Mouse (Mus musculus) cerebellum, postnatal 14 days (tissue): ENCODE results near the gene Ifrd1.
A peak's percentile ranks its signal among the peaks of the same experiment; 100 is the strongest.
"Not testable (repeated sequence)": the region's sequence is repeated elsewhere in the genome, so short reads cannot be mapped to it uniquely, and the experiment has no call there.

Source experiments
- DNase-seq, 2 experiments: peaks; one replicate each; pipeline ENCODE4 v3.0.0; 2021; ENCODE audit warnings: mixed read lengths in 2 of 2

Ifrd1 gene

GRCm38 (mm10) chr12:40248454-40249180 lies at the start of gene Ifrd1:
TSS of gene Ifrd1 (minus strand) at chr12:40248504.
- no peak for DNase-seq

- peak in 1 of 2 experiments; percentile 2 for DNase-seq
Measured at GRCm38 (mm10) chr12:40286539-40286938, 38.2 kb upstream of the Ifrd1 start.

- no peak for DNase-seq
Measured at GRCm38 (mm10) chr12:40280596-40281325, 32.5 kb upstream of the Ifrd1 start.

- DNase-seq = no peak
Measured at GRCm38 (mm10) chr12:40277581-40277980, 29.3 kb upstream of the Ifrd1 start.

- DNase-seq = no peak
Measured at GRCm38 (mm10) chr12:40274931-40275330, 26.6 kb upstream of the Ifrd1 start.

GRCm38 (mm10) chr12:40273339-40273738 lies 25.0 kb upstream of the Ifrd1 start:
- no peak for DNase-seq

- DNase-seq = no peak
Measured at GRCm38 (mm10) chr12:40272710-40273109, 24.4 kb upstream of the Ifrd1 start.

GRCm38 (mm10) chr12:40268313-40268712 lies 20.0 kb upstream of the Ifrd1 start:
- no peak for DNase-seq

- DNase-seq = no peak
Measured at GRCm38 (mm10) chr12:40263712-40264111, 15.4 kb upstream of the Ifrd1 start.

GRCm38 (mm10) chr12:40263006-40263405 lies 14.7 kb upstream of the Ifrd1 start:
- no peak for DNase-seq

GRCm38 (mm10) chr12:40258462-40259000 lies 10.2 kb upstream of the Ifrd1 start:
- no peak for DNase-seq

GRCm38 (mm10) chr12:40257226-40257625 lies 8.9 kb upstream of the Ifrd1 start:
- peak; percentile 90 to 92 for DNase-seq

GRCm38 (mm10) chr12:40256543-40256942 lies 8.2 kb upstream of the Ifrd1 start:
- DNase-seq = no peak

- no peak for DNase-seq
Measured at GRCm38 (mm10) chr12:40256033-40256432, 7.7 kb upstream of the Ifrd1 start.

GRCm38 (mm10) chr12:40255310-40255709 lies 7.0 kb upstream of the Ifrd1 start:
- not testable (repeated sequence) for DNase-seq

GRCm38 (mm10) chr12:40254729-40255128 lies 6.4 kb upstream of the Ifrd1 start:
- DNase-seq = no peak

GRCm38 (mm10) chr12:40253241-40253640 lies 4.9 kb upstream of the Ifrd1 start:
- no peak for DNase-seq

- DNase-seq = no peak
Measured at GRCm38 (mm10) chr12:40250256-40250655, 2.0 kb upstream of the Ifrd1 start.

- DNase-seq = no peak
Measured at GRCm38 (mm10) chr12:40247976-40248375, 328 bp downstream of the Ifrd1 start.

- DNase-seq = no peak
Measured at GRCm38 (mm10) chr12:40247384-40247783, 920 bp downstream of the Ifrd1 start.

- no peak for DNase-seq
Measured at GRCm38 (mm10) chr12:40245434-40245970, 2.8 kb downstream of the Ifrd1 start.

- DNase-seq = no peak
Measured at GRCm38 (mm10) chr12:40244926-40245325, 3.4 kb downstream of the Ifrd1 start.

GRCm38 (mm10) chr12:40243821-40244221 lies 4.5 kb downstream of the Ifrd1 start:
- DNase-seq = peak; percentile 68 to 72

- DNase-seq = no peak
Measured at GRCm38 (mm10) chr12:40243241-40243640, 5.1 kb downstream of the Ifrd1 start.
